Mouse (Mus musculus) left cerebral cortex, postnatal 10 days (tissue): Measurements from ENCODE around the gene Man1b1. TPM values are rescaled to one million over a fixed set of nuclear protein-coding genes. Genes with fewer than 3 reads are reported as not detected.
A peak's percentile ranks its signal among the peaks of the same experiment; 100 is the strongest.

ENCODE experiments used
- DNase-seq, 2 experiments: peaks; one replicate each; pipeline ENCODE4 v3.0.0; 2021 to 2022; ENCODE audit warnings: low spot score in 2 of 2, mixed read lengths in 1 of 2; ENCODE audit errors: extremely low spot score in 1 of 2
- intact Hi-C: fragments of 180-260 bp; cut with DNase I; formaldehyde crosslinking; loops from one replicate; pipeline ENCODE4 v1.15.1; 2025
- total RNA-seq, 2 experiments: library from RNA; stranded (reverse); gene quantifications; 2 replicates each; pipeline ENCODE4 v1.2.3; 2021

Gene Man1b1
- total RNA-seq = 10 to 100 TPM; 57.6 to 64.0 TPM

DNA sequence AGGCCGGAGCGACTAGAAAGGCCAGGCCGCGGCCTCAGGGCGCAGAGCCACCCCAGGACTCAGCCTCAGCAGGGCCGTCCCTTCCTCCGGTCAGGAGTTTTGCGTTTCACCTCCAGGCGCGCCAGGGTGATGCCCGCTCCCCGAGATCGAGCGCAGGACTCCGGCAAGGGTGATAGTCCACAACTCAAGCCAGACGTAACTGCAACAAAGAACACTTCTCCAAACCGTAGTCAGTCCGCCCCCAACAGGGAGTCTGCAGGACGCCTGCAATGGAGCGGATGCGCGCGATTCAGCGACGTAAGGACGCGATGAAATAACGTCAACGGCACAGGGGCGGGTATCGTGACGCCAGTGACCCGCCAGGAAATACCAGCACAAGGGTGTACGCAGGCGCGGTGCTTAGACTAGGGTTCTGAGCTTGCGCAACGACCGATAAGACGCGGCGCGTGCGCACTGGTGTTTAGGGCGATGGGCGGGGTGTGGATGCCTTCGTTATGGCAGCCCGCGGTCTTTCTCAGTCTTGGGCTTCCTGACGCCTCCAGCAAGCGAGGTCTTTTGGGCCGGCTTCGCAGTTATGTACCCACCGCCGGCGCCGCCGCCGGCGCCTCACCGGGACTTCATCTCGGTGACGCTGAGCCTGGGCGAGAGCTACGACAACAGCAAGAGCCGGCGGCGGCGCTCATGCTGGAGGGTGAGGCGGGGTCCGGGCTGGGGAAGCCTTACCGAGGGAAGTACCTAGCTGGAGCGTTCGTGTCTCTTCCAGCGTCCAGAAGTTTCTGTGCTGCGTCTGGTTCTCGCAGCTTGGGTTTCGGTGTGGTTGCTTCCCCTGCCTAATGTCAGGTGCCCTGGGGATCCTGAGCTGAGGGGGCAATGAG lies at the start of gene Man1b1:
Gene Man1b1 (plus strand): TSS at position 53 of the 875 bp plus-strand sequence.
- peak; percentile 99 for DNase-seq
- intact Hi-C loops = no loop called here

DNA sequence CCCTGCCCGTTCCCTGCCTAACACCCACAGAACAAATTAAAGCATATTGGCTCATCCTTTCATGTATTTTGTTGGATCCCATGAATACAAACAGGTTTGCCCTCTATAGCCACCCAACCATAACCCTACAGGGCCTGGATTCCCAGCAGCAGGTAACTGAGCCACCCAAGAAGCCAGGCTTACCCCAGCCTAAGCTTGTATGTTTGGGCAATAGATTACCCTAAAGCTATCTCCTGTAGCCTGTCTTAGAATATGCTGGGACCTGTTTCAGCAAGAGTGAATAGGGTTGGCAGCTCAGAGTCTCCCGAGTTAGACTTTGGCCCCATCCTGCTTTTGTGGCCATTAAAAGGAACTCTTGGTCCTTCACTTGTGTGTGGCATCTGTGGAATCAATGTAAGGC lies 46.6 kb upstream of the Man1b1 start:
- DNase-seq = no peak
- intact Hi-C loops = no loop called here

DNA sequence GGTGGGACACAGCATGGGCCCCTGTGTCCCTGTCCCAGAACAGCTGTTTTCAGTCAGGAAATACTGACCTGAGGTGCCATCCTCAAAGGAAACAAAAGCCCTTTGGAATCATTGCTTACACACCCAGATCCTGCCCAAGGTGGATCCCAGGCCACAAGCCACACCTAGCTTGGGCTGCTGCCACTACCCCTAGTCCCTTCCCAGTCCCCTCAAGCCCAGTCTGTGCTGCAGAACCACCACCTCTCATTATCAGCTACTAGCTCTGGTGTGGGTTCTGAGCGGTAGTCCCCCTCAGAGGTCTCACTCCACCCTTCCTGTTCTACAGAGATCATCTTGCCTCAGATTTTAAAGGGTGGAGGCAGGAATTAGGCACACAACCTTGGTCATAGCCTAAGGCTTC lies 45.8 kb upstream of the Man1b1 start:
- DNase-seq = no peak
- intact Hi-C loops = no loop called here

DNA sequence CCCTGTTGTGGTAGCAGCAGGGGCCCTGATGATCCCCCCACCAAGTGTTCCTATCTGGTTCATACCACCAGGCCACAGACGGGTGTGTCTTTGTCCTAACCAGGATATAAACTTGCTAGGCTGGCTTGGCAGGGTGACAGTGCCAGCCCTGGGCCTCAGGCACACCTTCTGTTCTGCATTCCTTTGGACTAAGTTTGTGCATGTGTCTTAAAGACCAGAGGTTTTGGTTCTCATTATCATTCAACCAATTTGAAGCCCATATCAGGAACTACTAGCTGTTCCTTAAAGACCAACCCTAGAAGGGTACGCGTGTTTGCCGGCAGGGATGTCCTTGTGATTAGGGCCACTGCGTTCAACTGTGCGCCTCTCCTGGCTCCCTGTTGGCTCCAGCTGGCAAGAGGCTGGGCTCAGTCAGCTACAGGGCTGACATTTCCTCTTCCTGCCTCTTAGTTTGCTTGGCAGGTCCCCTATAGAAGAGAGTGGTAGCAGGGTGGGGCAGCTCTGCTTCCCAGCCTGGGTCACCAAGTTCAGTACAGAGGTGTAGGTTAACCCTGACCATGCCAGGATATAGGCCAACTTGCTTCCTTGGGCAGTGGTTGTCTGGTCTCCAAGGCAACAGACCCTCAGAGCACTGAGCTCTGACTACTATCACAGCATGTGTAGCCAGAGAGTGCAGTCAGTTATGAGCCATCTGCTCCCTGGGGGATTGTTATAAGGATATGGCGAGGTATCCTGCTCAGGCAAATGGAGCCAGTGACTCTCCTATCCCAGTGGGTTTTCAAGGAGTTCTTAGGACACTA lies 45.1 kb upstream of the Man1b1 start:
- DNase-seq = no peak
- intact Hi-C loops = no loop called here

DNA sequence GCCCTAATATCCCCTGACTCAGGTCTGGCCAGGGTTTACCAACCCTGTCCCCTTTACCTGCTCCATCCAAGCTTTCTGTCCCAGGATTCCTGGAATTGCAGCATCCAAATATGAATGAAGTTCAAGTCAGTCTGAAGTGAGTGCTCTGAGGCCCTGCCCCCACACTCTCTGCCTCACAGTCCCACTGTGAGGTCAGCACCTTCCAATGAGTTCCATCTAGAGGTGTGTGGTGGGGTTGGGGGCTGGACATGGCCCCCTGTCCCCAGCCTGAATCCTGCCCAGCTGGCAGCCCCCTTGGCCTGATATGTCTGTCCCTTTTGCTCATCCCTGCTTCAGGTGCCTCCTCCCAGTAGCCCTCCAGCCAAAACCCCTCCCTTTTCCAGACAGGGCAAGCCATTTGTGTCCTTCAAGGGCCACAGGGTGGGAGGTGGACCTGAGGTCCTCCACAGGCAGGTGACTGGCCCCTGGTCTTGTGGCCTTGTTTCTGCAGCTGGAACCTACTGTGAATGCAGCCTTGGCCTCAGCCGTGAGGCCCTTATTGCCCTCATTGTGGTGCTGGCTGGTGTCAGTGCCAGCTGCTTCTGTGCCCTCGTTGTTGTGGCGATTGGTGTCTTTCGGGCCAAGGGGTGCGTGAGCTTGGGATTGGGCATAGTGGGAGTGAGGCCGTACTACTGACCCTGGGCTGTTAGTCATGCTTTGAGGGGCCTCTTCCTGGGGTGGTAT lies 44.0 kb upstream of the Man1b1 start, which contains the start of gene Tmem210:
Gene Tmem210 (plus strand): TSS at position 219 of the 723 bp plus-strand sequence.
- no peak for DNase-seq
- intact Hi-C loops = no loop called here

DNA sequence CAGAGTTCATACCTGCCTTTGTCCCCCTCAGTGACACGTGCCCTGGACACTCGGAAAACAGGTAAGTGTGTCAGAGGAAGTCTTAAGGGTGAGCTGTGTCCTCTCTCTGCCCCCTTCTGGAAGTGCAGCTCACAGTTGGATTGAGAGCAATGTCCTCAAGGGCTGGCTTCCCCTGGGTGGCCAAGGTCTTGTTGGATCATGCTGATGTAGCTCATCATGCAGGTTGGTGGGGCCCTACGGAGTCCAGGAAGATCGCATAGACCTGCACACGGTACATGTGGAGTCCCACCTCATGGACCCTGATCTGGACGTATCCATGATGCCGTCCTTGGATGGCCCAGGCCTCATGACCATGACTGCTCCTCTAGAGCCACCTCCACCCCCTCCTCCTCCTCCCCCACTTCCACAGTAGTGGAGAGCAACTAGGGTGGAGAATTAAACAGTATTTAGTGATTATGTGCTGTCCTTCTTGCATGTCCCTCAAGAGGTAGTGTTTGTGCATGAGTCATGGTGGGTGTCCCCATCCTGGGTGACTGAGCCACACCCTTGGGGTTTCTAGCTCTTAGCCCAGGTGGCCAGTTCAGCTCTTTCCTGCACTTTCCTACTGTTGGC lies 43.3 kb upstream of the Man1b1 start:
- intact Hi-C loops = no loop called here
- DNase-seq = no peak

DNA sequence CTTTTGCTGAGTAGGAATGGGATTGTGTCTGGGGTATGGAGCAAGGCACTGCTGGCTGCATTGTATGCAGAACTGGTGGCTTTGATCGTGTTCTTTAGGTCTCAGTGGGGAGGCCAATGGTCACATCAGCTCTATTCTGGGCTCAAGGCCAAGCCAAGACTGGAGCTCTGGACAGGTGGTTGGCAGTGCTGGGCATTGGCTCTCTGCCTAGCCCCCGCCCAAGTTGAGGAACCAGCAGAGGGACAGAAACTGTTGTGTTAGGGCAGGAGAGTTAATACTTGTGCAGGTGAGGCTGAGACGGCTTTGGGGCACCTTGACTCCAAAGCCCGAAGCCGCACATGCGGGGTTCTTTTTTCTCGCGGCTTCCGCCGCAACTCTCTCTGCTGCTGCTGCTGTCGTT lies 42.5 kb upstream of the Man1b1 start, which contains the start of gene Lrrc26:
Gene Lrrc26 (plus strand): TSS at position 265 of the 400 bp plus-strand sequence.
- no peak for DNase-seq
- intact Hi-C loops = no loop called here

DNA sequence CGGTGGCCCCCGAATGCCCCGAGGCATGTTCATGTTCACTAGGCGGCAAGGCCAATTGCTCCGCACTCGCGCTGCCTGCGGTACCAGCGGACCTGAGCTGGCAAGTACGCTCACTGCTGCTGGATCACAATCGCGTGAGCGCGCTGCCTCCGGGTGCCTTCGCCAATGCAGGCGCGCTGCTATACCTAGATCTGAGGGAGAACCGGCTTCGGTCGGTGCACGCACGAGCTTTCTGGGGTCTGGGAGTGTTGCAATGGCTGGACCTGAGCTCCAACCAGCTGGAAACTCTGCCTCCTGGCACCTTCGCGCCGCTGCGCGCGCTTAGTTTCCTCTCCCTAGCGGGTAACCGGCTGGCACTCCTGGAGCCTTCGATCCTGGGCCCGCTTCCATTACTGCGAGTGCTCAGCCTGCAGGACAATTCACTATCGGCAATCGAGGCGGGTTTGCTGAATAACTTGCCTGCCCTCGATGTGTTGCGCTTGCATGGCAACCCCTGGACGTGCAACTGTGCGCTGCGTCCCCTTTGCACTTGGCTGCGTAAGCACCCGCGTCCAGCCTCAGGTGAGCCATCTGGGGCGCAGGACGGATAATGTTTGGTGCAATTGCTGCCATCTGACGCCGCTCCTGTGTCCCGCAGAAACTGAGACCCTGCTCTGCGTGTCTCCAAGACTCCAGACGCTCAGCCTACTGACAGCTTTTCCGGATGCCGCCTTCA lies 41.9 kb upstream of the Man1b1 start:
- intact Hi-C loops = no loop called here
- peak in 1 of 2 experiments; percentile 67 for DNase-seq

DNA sequence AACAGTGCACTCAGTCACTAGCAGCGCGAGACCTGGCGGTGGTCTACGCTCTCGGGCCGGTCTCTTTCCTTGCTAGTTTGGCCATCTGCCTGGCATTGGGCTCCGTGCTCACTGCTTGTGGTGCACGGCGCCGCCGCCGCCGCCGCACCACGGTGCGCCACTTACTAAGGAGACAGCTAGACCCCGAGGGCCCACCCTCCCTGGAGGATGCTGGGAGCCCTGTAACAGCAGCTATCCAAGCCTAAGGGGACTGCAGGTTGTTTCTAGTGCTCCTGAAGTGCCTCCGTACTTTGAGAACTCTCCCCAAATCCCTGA lies 41.4 kb upstream of the Man1b1 start:
- peak in 1 of 2 experiments; percentile 71 for DNase-seq
- intact Hi-C loops = no loop called here

DNA sequence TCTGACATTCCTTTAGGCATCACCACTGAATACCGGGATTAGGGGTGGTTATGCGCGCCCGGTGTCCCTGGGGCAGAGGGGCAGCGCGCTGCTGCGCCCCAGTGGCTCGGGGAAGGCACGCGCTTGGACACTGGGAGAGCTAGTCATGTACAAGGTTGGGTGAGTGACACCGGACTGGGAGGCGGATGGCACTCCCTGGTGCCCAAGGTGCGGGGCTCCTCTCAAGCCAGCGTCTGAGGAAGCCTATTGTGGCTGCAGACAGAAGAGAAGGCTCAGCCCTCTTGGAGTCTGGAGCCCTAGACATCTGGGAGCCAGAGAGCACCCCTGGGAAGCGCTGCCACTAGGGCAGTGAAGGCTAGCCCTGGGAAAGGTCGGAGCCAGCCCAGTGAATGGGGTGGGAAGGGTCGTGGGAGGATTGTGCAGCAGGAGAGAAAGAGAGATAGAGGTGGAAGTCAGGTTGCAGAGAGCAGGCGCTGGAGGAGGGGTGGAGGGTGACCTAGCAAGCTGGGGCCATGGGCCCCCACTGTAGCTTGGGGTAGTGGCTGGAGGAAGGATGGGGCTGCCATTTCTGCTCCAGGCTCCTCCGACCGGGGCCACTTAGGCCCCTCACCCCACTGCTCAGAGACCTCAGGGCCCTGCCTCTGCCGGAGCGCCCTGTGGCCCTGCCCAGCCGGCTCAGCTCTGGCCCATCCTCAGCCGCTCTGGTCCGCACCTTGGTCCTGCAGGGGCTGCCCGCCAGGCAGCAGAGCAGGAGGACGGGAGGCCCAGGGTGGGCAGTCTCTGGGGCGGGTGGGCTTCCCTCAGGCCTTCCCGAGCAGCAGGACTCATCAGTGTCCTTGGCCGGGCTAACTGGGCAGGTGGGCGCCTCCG lies 40.7 kb upstream of the Man1b1 start:
- DNase-seq = no peak

DNA sequence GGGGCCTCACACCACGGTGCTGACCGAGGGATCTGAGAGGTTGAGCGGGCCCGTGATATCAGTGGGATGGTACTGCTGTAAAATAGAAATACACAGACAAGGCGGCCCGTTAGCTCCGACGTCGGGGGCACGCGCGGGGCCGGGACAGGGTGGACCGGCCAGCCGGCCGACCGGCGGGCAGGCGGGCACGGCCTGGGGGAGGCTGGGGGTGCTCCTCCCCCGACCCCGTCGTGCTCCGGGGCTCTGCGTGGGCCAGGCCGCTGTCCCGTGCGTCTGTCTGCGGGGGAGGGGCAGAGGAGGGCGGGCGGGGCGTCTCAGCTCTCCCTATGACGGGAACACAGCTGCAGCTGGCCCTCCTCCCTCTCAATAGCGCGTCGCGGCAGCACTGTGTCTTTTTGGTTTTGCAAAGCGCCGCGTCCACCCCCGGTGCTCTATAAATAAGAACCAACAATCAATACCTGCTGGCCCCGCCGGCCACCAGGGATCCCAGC lies 40.0 kb upstream of the Man1b1 start:
- intact Hi-C loops = no loop called here
- DNase-seq = peak in 1 of 2 experiments; percentile 65

More for the DNA sequence above, 40.7 kb upstream of the Man1b1 start:
- intact Hi-C loops = no loop called here

DNA sequence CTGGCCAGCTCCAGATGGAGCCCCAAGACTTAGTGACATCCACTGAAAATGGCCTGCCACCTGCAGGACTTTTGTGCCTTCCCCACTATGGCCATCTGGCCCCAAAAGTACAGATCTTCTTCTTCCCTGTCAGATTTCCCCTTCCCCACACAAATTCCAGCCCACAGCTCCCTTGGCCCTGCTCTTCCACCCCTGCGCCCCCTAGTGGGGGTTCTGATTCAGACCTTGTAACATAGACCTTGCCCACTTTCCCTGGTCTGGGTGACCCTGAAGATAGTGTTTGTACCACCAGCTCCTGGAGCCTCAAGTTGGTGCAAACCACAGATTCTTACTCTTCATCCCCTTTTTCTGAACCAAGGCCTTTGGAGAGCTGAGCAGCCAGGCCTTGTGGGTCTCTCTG lies 39.3 kb upstream of the Man1b1 start:
- intact Hi-C loops = no loop called here
- peak in 1 of 2 experiments; percentile 83 for DNase-seq

DNA sequence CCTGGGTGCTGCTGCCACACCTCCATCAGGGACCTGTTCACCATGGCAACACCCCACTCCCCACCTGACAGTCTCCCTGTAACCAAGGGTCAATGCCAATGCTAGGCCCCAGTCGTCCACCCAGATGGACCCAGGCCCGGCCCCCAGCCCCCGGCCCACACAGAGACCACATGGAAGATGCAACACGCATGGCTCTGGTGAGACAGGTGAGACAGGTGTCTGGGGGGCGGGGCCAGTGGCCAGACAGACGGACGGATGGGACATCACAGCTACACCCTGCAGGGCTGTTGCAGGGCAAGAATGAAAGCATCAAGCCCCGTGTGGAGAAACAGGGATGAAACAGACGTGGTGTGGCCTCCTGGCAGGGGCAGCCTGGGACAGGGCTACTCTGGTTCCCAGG lies 38.4 kb upstream of the Man1b1 start:
- DNase-seq = peak in 1 of 2 experiments; percentile 47
- intact Hi-C loops = no loop called here

DNA sequence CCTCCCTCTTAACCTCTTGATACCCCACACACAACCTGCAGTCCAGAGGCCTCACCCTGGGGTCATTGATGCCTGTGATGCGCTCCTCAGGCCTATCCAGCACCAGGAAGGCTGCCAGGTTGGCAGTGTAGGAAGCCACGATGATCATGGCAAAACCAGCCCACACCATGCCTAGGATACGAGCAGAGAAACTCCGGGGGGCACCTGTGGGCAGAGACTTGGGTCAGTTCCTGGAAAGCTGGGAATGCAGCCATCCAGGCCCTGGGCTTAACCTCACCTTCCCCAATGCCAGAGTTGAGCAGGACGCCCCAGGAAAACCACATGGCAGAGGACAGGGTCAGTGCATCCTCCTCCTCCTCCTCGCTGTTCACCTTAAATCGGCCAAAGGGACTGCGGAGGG lies 35.0 kb upstream of the Man1b1 start:
- intact Hi-C loops = no loop called here
- no peak for DNase-seq

DNA sequence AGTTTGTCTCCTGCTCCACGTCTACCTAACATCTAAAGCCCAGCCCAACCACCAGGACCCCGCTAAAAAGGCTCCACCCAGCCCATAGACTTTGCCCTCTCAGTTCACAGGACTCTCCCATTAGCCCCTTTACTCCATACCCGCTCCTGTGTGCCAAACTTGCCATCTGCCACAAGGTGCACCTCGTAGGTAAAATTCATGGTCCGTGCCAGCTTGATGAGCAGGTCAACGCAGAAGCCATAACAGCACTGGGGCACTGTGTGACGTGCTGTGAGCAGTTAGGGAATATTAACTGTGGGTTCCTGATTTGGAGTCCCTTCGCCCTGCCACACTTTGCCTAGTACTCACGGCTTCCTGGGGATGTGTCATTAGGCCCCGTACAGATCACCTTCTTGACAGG lies 34.1 kb upstream of the Man1b1 start:
- DNase-seq = no peak
- intact Hi-C loops = no loop called here

DNA sequence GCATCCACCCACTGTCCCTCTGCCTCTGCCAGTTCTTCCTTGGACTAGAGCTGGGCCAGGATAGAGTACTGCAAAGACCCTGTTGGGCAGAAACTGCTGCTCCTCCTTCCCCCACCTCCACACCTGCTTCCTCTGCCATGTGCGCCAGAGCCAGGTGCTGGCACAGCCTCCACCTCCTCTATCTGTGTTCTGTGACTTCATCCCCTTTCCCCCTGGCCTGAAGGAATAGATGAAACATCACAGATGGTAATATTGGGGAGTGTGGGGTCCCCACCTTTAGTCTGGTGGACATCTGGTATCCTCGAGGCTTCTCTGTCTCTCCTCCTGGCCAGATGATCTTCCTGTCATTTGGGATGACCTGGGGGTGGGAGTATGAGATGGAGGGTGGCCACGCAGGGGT lies 28.7 kb upstream of the Man1b1 start:
- intact Hi-C loops = no loop called here
- no peak for DNase-seq

DNA sequence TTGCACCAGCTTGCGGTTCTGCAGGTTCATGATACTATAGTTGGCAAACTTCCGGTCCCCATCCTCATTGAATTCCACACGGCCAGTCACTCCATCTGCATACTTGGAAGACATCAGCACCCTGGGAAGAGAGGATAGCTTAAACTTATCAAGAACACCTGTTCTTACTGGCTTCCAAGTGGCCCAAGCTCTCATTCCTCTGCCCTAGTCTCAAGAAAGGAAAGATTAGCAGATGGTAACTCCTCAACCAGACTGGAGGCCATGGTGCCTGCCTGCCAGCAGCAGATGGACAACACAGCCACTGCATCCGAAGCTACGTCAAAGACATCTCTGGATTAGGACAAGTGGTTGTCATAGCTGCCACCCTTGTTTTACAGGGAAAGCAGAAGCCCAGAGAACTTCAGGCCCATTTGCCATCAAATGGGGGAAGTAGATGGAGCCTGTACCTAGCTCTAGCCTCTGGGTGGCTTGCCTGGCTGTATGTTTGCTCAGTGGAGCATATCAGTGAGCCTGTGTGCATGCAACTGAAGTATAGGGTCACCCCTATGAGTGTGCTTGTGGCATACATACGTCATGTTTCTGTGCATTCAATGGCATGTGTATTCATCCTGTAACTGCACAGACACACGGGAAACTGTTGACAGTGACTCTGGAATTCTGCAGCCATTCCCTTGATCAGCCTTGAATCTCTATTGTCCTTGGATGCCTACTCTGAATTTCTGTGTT lies 28.0 kb upstream of the Man1b1 start:
- DNase-seq = peak in 1 of 2 experiments; percentile 28
- intact Hi-C loops = no loop called here
